Mouse (Mus musculus) embryonic facial prominence, embryonic 12.5 days (tissue): ENCODE measurements around the gene Pbdc1. TPM values are rescaled to one million over a fixed set of nuclear protein-coding genes. Genes with fewer than 3 reads are reported as not detected.
"Not testable (repeated sequence)": the region's sequence is repeated elsewhere in the genome, so short reads cannot be mapped to it uniquely, and the experiment has no call there.

Experiments used
- ATAC-seq: fragments of 200-750 bp; cut with Nextera tagmentation; 2 replicates; pipeline ENCODE4 v1.8.0; 2017; ENCODE audit not compliant: insufficient number of reproducible peaks, insufficient read depth, low FRiP score, low TSS enrichment
- H3K27ac ChIP-seq: fragments of 300-500 bp; sonication (generic); 2 replicates; pipeline ENCODE4 v1.5.1; 2016; ENCODE audit warnings: mild to moderate bottlenecking
- H3K27me3 ChIP-seq: fragments of 300-500 bp; sonication (generic); 2 replicates; pipeline ENCODE4 v1.6.1; 2016; ENCODE audit warnings: mild to moderate bottlenecking, moderate library complexity
- H3K36me3 ChIP-seq: fragments of 300-500 bp; sonication (generic); 2 replicates; pipeline ENCODE4 v1.6.1; 2016; ENCODE audit warnings: mild to moderate bottlenecking
- H3K4me1 ChIP-seq: fragments of 300-500 bp; sonication (generic); 2 replicates; pipeline ENCODE4 v1.6.1; 2016
- H3K4me2 ChIP-seq: fragments of 300-500 bp; sonication (generic); replicated peaks from 2 replicates; pipeline ENCODE4 v1.6.1; 2016; ENCODE audit warnings: mild to moderate bottlenecking, moderate library complexity
- H3K4me3 ChIP-seq: fragments of 300-500 bp; sonication (generic); 2 replicates; pipeline ENCODE4 v1.5.1; 2016; ENCODE audit warnings: mild to moderate bottlenecking
- H3K9ac ChIP-seq: fragments of 300-500 bp; sonication (generic); 2 replicates; pipeline ENCODE4 v1.6.1; 2016; ENCODE audit warnings: mild to moderate bottlenecking, moderate library complexity
- H3K9me3 ChIP-seq: fragments of 300-500 bp; sonication (generic); 2 replicates; pipeline ENCODE4 v1.6.1; 2016; ENCODE audit warnings: mild to moderate bottlenecking, moderate library complexity
- WGBS: fragments of 180-500 bp; shearing (Covaris S2); methylation state at CpG from one replicate; pipeline ENCODE4 v1.1.7; 2016; 5-methylcytosine and 5-hydroxymethylcytosine counted together
- polyA plus RNA-seq: library from polyadenylated mRNA; unstranded; fragments of >200 nt; fragmentation: Nextera tagmentation; extraction: Ambion mirVana; gene quantifications from 2 replicates; pipeline ENCODE4 v1.2.1, GENCODE M21; 2016

The Pbdc1 gene
- polyA plus RNA-seq, result 70.3 and 73.1 TPM in 2 replicates

DNA sequence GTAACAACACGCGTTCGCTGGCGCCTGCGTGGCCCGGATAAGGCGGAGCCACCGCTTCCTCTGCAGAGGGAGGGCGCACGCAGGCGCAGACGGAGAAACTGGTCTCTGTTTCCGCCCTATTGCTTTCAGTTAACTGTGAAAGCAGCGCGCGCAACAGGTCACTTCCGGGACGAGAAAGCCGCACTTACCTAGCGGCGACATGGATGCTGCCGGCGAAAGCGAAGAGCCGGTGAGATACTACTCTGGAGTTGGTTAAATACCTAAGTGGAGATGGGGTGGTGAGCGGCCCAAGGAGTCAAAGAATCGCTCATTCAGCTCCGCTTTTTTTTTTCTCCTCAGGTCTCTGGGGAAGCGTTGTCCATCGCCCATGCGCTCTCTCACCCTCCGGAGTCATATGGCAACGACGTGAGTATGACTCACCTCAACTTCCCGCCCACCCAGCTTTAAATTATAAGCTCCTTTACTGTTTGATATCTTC lies at the start of gene Pbdc1:
Gene Pbdc1 (plus strand): TSS at position 142 of the 478 bp plus-strand sequence.
- H3K27ac ChIP-seq, result no peak within 1 kb of the TSS

GRCm38 (mm10) chrX:105037666-105038065 lies 41.9 kb upstream of the Pbdc1 start:
- H3K9ac ChIP-seq, result no peak overlapping the region
- H3K27ac ChIP-seq, result no peak overlapping the region
- H3K9me3 ChIP-seq, result no peaks in the 10 kb centered on the region
- WGBS, result 78% methylated on average over 3 of the region's 3 CpGs
- no peak for ATAC-seq
- H3K36me3 ChIP-seq, result peaks cover 4% of the 10 kb centered on the region; the same call in 1 of the 2 replicates
- H3K4me1 ChIP-seq, result no peaks in the 10 kb centered on the region
- no peak overlapping the region for H3K4me2 ChIP-seq
- no peaks in the 10 kb centered on the region for H3K27me3 ChIP-seq
- H3K4me3 ChIP-seq, result no peak overlapping the region

More for the DNA sequence above, at the start of gene Pbdc1:
- H3K4me2 ChIP-seq, result peak within 1 kb of the TSS; percentile 56
- H3K9ac ChIP-seq, result peak within 1 kb of the TSS; percentile 55
- ATAC-seq, result peak; percentile 94
- WGBS, result 2% methylated on average over 35 of the region's 35 CpGs
- peak within 1 kb of the TSS; percentile 51 for H3K4me3 ChIP-seq
- H3K36me3 ChIP-seq, result peaks cover 4% of the 10 kb centered on the region; the same call in 1 of the 2 replicates
- H3K9me3 ChIP-seq, result no peaks in the 10 kb centered on the region
- no peaks in the 10 kb centered on the region for H3K4me1 ChIP-seq
- no peaks in the 10 kb centered on the region for H3K27me3 ChIP-seq

DNA sequence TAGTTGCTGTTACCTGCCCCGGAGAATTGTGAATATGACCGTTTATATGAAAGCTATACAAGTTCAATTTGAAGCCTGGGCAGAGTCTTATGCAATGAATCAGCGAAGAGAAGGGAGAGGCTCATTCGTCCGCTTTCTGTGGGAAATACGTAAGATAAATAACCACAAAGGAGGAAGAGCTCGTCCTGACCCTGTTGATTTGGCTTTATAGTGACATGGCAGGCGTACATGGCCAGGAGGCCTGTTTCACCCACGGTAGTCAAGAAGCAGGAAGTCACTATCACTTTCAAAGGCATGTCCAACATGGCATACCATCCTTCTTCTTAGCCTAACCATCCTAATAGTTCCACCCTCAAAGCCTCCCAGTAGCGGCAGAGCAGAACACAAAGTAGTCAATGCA lies 15.3 kb upstream of the Pbdc1 start:
- ATAC-seq, result no peak
- 95% methylated on average over 10 of the region's 10 CpGs for WGBS
- Histone ChIP-seq H3K27me3 (no peaks in the 10 kb centered on the region), H3K4me3 (no peak overlapping the region), H3K9ac (no peak overlapping the region), H3K4me1 (peaks cover 4% of the 10 kb centered on the region; the same call in 1 of the 2 replicates), H3K36me3 (peaks cover 61% of the 10 kb centered on the region), H3K27ac (no peak overlapping the region), H3K9me3 (no peaks in the 10 kb centered on the region), H3K4me2 (no peak overlapping the region)

- ATAC-seq, result no peak
- Histone ChIP-seq H3K4me3 (no peak overlapping the region), H3K27ac (no peak overlapping the region), H3K36me3 (peaks cover 56% of the 10 kb centered on the region), H3K4me2 (no peak overlapping the region), H3K4me1 (peaks cover 4% of the 10 kb centered on the region; the same call in 1 of the 2 replicates), H3K27me3 (no peaks in the 10 kb centered on the region), H3K9me3 (no peaks in the 10 kb centered on the region), H3K9ac (no peak overlapping the region)
- 90% methylated on average over 4 of the region's 4 CpGs for WGBS
These were observed 14.8 kb upstream of the Pbdc1 start for GRCm38 (mm10) chrX:105064801-105065200.

- Histone ChIP-seq H3K27ac (peak overlapping the region; percentile 76), H3K9ac (peak overlapping the region; percentile 63), H3K4me1 (peaks cover 4% of the 10 kb centered on the region; the same call in 1 of the 2 replicates), H3K27me3 (no peaks in the 10 kb centered on the region), H3K36me3 (peaks cover 25% of the 10 kb centered on the region; the same call in 1 of the 2 replicates), H3K9me3 (no peaks in the 10 kb centered on the region), H3K4me3 (peak overlapping the region; percentile 52), H3K4me2 (peak overlapping the region; percentile 57)
- under 1% methylated on average over 32 of the region's 32 CpGs for WGBS
- peak; percentile 75 for ATAC-seq
These were observed 9.7 kb upstream of the Pbdc1 start for GRCm38 (mm10) chrX:105069671-105070503.

DNA sequence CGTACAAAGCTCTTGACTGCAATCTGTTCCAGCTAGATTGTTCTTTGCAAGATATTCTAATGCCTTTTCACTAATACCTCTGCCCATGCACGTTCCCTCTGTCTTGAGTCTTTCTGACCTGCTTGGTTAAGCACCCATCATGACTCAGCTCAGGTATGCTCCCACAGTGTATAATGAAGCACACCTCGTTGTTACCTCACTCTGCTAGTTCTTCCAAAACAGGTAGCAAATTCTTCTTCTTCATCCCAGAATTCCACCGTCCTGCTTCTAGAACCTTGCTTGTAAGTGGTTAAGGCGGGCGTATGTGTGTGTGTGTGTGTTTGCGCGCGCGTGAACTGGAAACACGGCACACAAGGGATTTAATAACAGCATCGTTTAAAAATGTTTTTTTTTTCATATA lies 405 bp upstream of the Pbdc1 start:
- Histone ChIP-seq H3K4me2 (peak overlapping the region; percentile 54), H3K4me1 (no peaks in the 10 kb centered on the region), H3K27ac (no peak overlapping the region), H3K27me3 (no peaks in the 10 kb centered on the region), H3K9ac (peak overlapping the region; percentile 49), H3K9me3 (no peaks in the 10 kb centered on the region), H3K4me3 (peak overlapping the region; percentile 51), H3K36me3 (peaks cover 4% of the 10 kb centered on the region; the same call in 1 of the 2 replicates)
- WGBS, result 5% methylated on average over 12 of the region's 12 CpGs
- ATAC-seq, result no peak

GRCm38 (mm10) chrX:105080096-105080495 lies 540 bp downstream of the Pbdc1 start:
- ATAC-seq, result peak; percentile 28; the same call in 1 of the 2 replicates
- Histone ChIP-seq H3K4me2 (peak overlapping the region; percentile 56), H3K4me3 (peak overlapping the region; percentile 51), H3K9ac (peak overlapping the region; percentile 55), H3K4me1 (no peaks in the 10 kb centered on the region), H3K27me3 (no peaks in the 10 kb centered on the region), H3K27ac (no peak overlapping the region), H3K36me3 (peaks cover 4% of the 10 kb centered on the region; the same call in 1 of the 2 replicates), H3K9me3 (no peaks in the 10 kb centered on the region)
- WGBS, result 10% methylated on average over 8 of the region's 8 CpGs

- not testable (repeated sequence) for H3K27ac ChIP-seq, H3K4me3 ChIP-seq, H3K9ac ChIP-seq, H3K4me2 ChIP-seq, H3K36me3 ChIP-seq, ATAC-seq, H3K9me3 ChIP-seq, H3K4me1 ChIP-seq, H3K27me3 ChIP-seq
- WGBS, result 88% methylated on average over 7 of the region's 7 CpGs
These were observed 3.5 kb downstream of the Pbdc1 start for GRCm38 (mm10) chrX:105083013-105083412.

DNA sequence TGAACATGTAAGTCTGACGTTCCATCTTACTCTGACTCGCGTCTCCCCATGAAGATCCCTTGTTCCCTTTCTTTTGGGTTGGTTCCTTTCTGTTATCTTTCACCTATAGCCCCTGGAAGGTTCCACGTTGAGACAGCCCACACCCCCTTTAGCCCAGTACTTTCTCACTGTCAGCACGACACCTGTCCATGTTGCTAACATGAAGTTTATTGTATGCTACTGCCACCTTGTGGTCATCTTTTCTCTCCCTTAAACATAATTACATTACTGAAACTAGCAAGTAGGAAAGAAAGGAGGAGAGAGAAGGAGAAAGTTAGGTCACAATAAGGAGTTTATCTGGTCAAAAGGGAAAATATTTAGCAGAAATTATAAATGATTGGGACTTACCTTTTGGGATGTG lies 24.6 kb downstream of the Pbdc1 start:
- ATAC-seq, result no peak
- Histone ChIP-seq H3K27me3 (no peaks in the 10 kb centered on the region), H3K36me3 (no peaks in the 10 kb centered on the region), H3K9me3 (no peaks in the 10 kb centered on the region), H3K9ac (no peak overlapping the region), H3K4me2 (no peak overlapping the region), H3K27ac (no peak overlapping the region), H3K4me3 (no peak overlapping the region), H3K4me1 (no peaks in the 10 kb centered on the region)
- 53% methylated on average over 5 of the region's 5 CpGs for WGBS

- ATAC-seq, result no peak
- no peaks in the 10 kb centered on the region for H3K4me1 ChIP-seq
- H3K4me2 ChIP-seq, result no peak overlapping the region
- no peaks in the 10 kb centered on the region for H3K36me3 ChIP-seq
- no peak overlapping the region for H3K4me3 ChIP-seq
- H3K27me3 ChIP-seq, result 0 out of 2 replicates have a peak, but pooled peaks cover 3% of the 10 kb centered on the region
- H3K9ac ChIP-seq, result no peak overlapping the region
- WGBS, result 88% methylated on average over 2 of the region's 2 CpGs
- no peaks in the 10 kb centered on the region for H3K9me3 ChIP-seq
- no peak overlapping the region for H3K27ac ChIP-seq
These were observed 35.4 kb downstream of the Pbdc1 start for GRCm38 (mm10) chrX:105114994-105115393.

GRCm38 (mm10) chrX:105120275-105121226 lies 41.0 kb downstream of the Pbdc1 start, which contains the start of gene Magee1:
TSS of gene Magee1 (plus strand) at chrX:105120378.
- Histone ChIP-seq H3K4me3 (peak within 1 kb of the TSS; percentile 50), H3K9ac (peak within 1 kb of the TSS; percentile 45), H3K27ac (0 out of 2 replicates have a peak within 1 kb of the TSS, but pooled peaks have one; percentile 23), H3K4me2 (peak within 1 kb of the TSS; percentile 56), H3K27me3 (peaks cover 24% of the 10 kb centered on the region), H3K36me3 (no peaks in the 10 kb centered on the region), H3K9me3 (no peaks in the 10 kb centered on the region), H3K4me1 (no peaks in the 10 kb centered on the region)
- peak; percentile 68 for ATAC-seq
- WGBS, result 19% methylated on average over 65 of the region's 65 CpGs
